Mouse (Mus musculus): ENCODE results near the gene Mtrf1. TPM values are rescaled to one million over a fixed set of nuclear protein-coding genes. Genes with fewer than 3 reads are reported as not detected.
A peak's percentile ranks its signal among the peaks of the same experiment; 100 is the strongest.

The Mtrf1 gene
- polyA plus RNA-seq, 1 experiment from 2014 or later: 7.6 TPM

- Histone ChIP-seq H3K36me3 (ENCODE audit: insufficient read depth, low read length) (no peaks in the 10 kb centered on the region), H3K27me3 (replicated peaks; ENCODE audit: insufficient read depth, low read length) (no peaks in the 10 kb centered on the region), H3K4me2 (replicated peaks; ENCODE audit: low read depth, low read length) (peak within 1 kb of the TSS; percentile 72), H3K4me3 (ENCODE audit: low read depth, low read length) (peak within 1 kb of the TSS; percentile 81), H3K9me3 (ENCODE audit: low read length) (no peaks in the 10 kb centered on the region), H3K27ac (ENCODE audit: low read length) (peak within 1 kb of the TSS; percentile 94), H3K9ac (replicated peaks; ENCODE audit: low read depth) (peak within 1 kb of the TSS; percentile 77), H3K4me1 (ENCODE audit: insufficient read depth, low read depth, low read length) (no peaks in the 10 kb centered on the region; the same call in 1 of the 2 replicates)
- 2% methylated on average over 53 of the region's 71 CpGs for WGBS
- TF ChIP-seq CTCF (IDR thresholded peaks at IDR 0.05): peak; percentile 68
- TF ChIP-seq EP300 (IDR thresholded peaks at IDR 0.05): no peak
- ATAC-seq (peak; percentile 95), DNase-seq (ENCODE audit: low spot score) (peak; percentile 95)
These were observed 7.2 kb upstream of the Mtrf1 start, which contains the start of gene Naa16 for GRCm38 (mm10) chr14:79390265-79390926. TSS of gene Naa16 (minus strand) at chr14:79390778.

DNA sequence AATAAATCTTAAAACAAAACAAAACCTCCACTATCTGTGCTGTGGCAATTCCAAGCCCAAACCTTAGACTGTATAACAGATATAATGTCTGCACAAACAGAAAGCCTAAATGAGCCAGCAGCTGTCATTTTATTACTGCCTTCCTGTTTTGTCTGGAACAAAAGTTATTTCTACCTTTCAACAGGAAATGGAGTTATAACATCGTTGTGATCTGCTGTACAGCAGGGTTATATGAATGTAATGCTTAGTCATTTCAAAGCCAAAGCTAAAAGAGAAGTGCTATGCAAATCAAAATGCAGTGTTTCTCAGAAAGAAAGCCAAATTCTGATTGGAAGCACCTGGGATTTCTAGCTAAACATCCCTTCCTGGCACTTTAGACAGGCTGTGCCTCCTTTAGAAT, 4.3 kb upstream of the Mtrf1 start:
- DNase-seq (ENCODE audit: low spot score): no peak
- no peak overlapping the region for H3K27ac ChIP-seq (ENCODE audit: low read length)
- no peak for ATAC-seq
- 43% methylated on average over 1 of the region's 1 CpGs for WGBS
- H3K36me3 ChIP-seq (ENCODE audit: insufficient read depth, low read length): no peaks in the 10 kb centered on the region
- no peaks in the 10 kb centered on the region for H3K27me3 ChIP-seq (replicated peaks; ENCODE audit: insufficient read depth, low read length)
- H3K4me3 ChIP-seq (ENCODE audit: low read depth, low read length): no peak overlapping the region
- TF ChIP-seq CTCF (IDR thresholded peaks at IDR 0.05) (no peak), EP300 (IDR thresholded peaks at IDR 0.05) (no peak)
- no peak overlapping the region for H3K4me2 ChIP-seq (replicated peaks; ENCODE audit: low read depth, low read length)
- peaks cover 4% of the 10 kb centered on the region; the same call in 1 of the 2 replicates for H3K4me1 ChIP-seq (ENCODE audit: insufficient read depth, low read depth, low read length)
- H3K9me3 ChIP-seq (ENCODE audit: low read length): no peaks in the 10 kb centered on the region
- H3K9ac ChIP-seq (replicated peaks; ENCODE audit: low read depth): no peak overlapping the region

GRCm38 (mm10) chr14:79394564-79394963, 3.0 kb upstream of the Mtrf1 start:
- peak; percentile 70 for DNase-seq (ENCODE audit: low spot score)
- H3K27ac ChIP-seq (ENCODE audit: low read length): no peak overlapping the region

DNA sequence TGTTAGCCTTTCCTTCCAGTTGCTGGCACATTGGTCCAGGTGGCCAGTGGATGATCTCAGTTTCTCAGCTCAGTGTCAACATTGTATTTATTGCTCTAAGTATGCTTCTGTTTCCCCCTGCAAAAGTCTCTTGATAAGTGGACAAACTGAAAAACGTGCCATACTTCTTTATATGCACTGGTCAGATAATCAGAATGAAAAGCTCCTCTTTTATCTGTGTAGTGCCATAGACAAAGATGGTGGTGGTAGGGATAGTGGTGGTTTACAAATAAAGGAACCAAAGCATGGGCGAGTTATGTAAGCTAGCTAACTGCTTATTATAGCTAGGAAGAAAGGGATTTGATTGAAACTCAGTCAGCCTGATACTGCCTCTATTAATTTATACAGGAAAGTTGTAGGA, 10.1 kb downstream of the Mtrf1 start:
- Histone ChIP-seq H3K4me2 (replicated peaks; ENCODE audit: low read depth, low read length) (no peak overlapping the region), H3K27ac (ENCODE audit: low read length) (no peak overlapping the region), H3K4me1 (ENCODE audit: insufficient read depth, low read depth, low read length) (no peaks in the 10 kb centered on the region), H3K4me3 (ENCODE audit: low read depth, low read length) (no peak overlapping the region), H3K27me3 (replicated peaks; ENCODE audit: insufficient read depth, low read length) (no peaks in the 10 kb centered on the region), H3K9me3 (ENCODE audit: low read length) (no peaks in the 10 kb centered on the region), H3K9ac (replicated peaks; ENCODE audit: low read depth) (no peak overlapping the region), H3K36me3 (ENCODE audit: insufficient read depth, low read length) (0 out of 2 replicates have a peak, but pooled peaks cover 7% of the 10 kb centered on the region)
- TF ChIP-seq EP300 (IDR thresholded peaks at IDR 0.05): no peak
- TF ChIP-seq CTCF (IDR thresholded peaks at IDR 0.05): no peak
- ATAC-seq (no peak), DNase-seq (ENCODE audit: low spot score) (no peak)
- WGBS: 76% methylated on average over 2 of the region's 2 CpGs

More at GRCm38 (mm10) chr14:79394564-79394963, 3.0 kb upstream of the Mtrf1 start:
- no peaks in the 10 kb centered on the region for H3K9me3 ChIP-seq (ENCODE audit: low read length)
- no peaks in the 10 kb centered on the region for H3K36me3 ChIP-seq (ENCODE audit: insufficient read depth, low read length)
- no peak overlapping the region for H3K9ac ChIP-seq (replicated peaks; ENCODE audit: low read depth)
- H3K4me3 ChIP-seq (ENCODE audit: low read depth, low read length): no peak overlapping the region
- no peak for ATAC-seq
- H3K4me2 ChIP-seq (replicated peaks; ENCODE audit: low read depth, low read length): no peak overlapping the region
- peak; percentile 77 for TF ChIP-seq CTCF (IDR thresholded peaks at IDR 0.05)
- TF ChIP-seq EP300 (IDR thresholded peaks at IDR 0.05): no peak
- H3K4me1 ChIP-seq (ENCODE audit: insufficient read depth, low read depth, low read length): peaks cover 6% of the 10 kb centered on the region; the same call in 1 of the 2 replicates
- no peaks in the 10 kb centered on the region for H3K27me3 ChIP-seq (replicated peaks; ENCODE audit: insufficient read depth, low read length)

GRCm38 (mm10) chr14:79409278-79409830, 11.8 kb downstream of the Mtrf1 start:
- no peak for DNase-seq (ENCODE audit: low spot score)
- Histone ChIP-seq H3K9ac (replicated peaks; ENCODE audit: low read depth) (no peak overlapping the region), H3K27ac (ENCODE audit: low read length) (no peak overlapping the region), H3K9me3 (ENCODE audit: low read length) (no peaks in the 10 kb centered on the region), H3K4me2 (replicated peaks; ENCODE audit: low read depth, low read length) (no peak overlapping the region), H3K36me3 (ENCODE audit: insufficient read depth, low read length) (0 out of 2 replicates have a peak, but pooled peaks cover 7% of the 10 kb centered on the region), H3K4me3 (ENCODE audit: low read depth, low read length) (no peak overlapping the region), H3K4me1 (ENCODE audit: insufficient read depth, low read depth, low read length) (no peaks in the 10 kb centered on the region), H3K27me3 (replicated peaks; ENCODE audit: insufficient read depth, low read length) (no peaks in the 10 kb centered on the region)
- TF ChIP-seq CTCF (IDR thresholded peaks at IDR 0.05) (no peak), EP300 (IDR thresholded peaks at IDR 0.05) (no peak)
- 78% methylated on average over 6 of the region's 6 CpGs for WGBS
- no peak for ATAC-seq

- TF ChIP-seq CTCF (IDR thresholded peaks at IDR 0.05): no peak
- no peak for TF ChIP-seq EP300 (IDR thresholded peaks at IDR 0.05)
- no peaks in the 10 kb centered on the region for H3K9me3 ChIP-seq (ENCODE audit: low read length)
- H3K4me3 ChIP-seq (ENCODE audit: low read depth, low read length): no peak overlapping the region
- no peaks in the 10 kb centered on the region for H3K4me1 ChIP-seq (ENCODE audit: insufficient read depth, low read depth, low read length)
- DNase-seq (ENCODE audit: low spot score): no peak
- H3K27ac ChIP-seq (ENCODE audit: low read length): no peak overlapping the region
- H3K4me2 ChIP-seq (replicated peaks; ENCODE audit: low read depth, low read length): no peak overlapping the region
- 0 out of 2 replicates have a peak, but pooled peaks have one; percentile 25 for ATAC-seq
- H3K9ac ChIP-seq (replicated peaks; ENCODE audit: low read depth): no peak overlapping the region
- H3K27me3 ChIP-seq (replicated peaks; ENCODE audit: insufficient read depth, low read length): no peaks in the 10 kb centered on the region
- WGBS: 55% methylated on average over 2 of the region's 2 CpGs
- 0 out of 2 replicates have a peak, but pooled peaks cover 7% of the 10 kb centered on the region for H3K36me3 ChIP-seq (ENCODE audit: insufficient read depth, low read length)
These were observed 13.1 kb downstream of the Mtrf1 start for GRCm38 (mm10) chr14:79410662-79411061.
